Mouse (Mus musculus): ENCODE measurements around the gene Ptprg. TPM values are rescaled to one million over a fixed set of nuclear protein-coding genes. Genes with fewer than 3 reads are reported as not detected.

Ptprg gene
- polyA plus RNA-seq, 1 experiment from 2014 or later = 45.4 TPM

- H3K27ac ChIP-seq = no peak overlapping the region
- H3K36me3 ChIP-seq = no peaks in the 10 kb centered on the region
- 92% methylated on average over 16 of the region's 16 CpGs for WGBS
- ATAC-seq = no peak
- H3K9me3 ChIP-seq = no peaks in the 10 kb centered on the region
- no peaks in the 10 kb centered on the region for H3K4me1 ChIP-seq (replicated peaks)
- no peaks in the 10 kb centered on the region for H3K27me3 ChIP-seq
- H3K9ac ChIP-seq (replicated peaks) = no peak overlapping the region
- no peak overlapping the region for H3K4me2 ChIP-seq (replicated peaks)
- no peak overlapping the region for H3K4me3 ChIP-seq (replicated peaks)
These were observed 472.7 kb downstream of the Ptprg start for GRCm38 (mm10) chr14:12025812-12026728.

DNA sequence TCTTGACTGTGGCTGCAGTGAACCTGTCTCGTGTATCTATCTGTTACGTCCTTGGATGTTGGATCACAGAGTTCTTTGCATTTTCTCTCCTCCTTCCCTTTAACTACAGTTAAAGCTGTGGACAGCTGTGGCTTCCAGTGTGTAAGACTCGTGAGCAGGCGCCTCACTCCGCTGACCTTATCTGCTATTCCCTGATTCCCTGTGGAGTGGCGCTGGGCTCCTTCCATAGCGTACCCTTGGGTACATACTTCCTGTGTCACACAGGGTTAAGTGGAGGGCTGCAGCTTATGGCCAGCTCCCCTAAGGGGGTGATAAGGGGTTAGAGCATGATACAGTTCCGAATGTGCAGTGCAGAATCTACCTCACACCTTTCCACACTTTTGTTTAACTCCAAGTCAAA is 473.9 kb downstream of the Ptprg start:
- no peak for ATAC-seq
- 87% methylated on average over 8 of the region's 8 CpGs for WGBS
- H3K4me2 ChIP-seq (replicated peaks) = no peak overlapping the region
- H3K27ac ChIP-seq = no peak overlapping the region
- H3K9me3 ChIP-seq = no peaks in the 10 kb centered on the region
- no peaks in the 10 kb centered on the region for H3K36me3 ChIP-seq
- no peak overlapping the region for H3K9ac ChIP-seq (replicated peaks)
- no peak overlapping the region for H3K4me3 ChIP-seq (replicated peaks)
- H3K27me3 ChIP-seq = no peaks in the 10 kb centered on the region
- H3K4me1 ChIP-seq (replicated peaks) = no peaks in the 10 kb centered on the region

DNA sequence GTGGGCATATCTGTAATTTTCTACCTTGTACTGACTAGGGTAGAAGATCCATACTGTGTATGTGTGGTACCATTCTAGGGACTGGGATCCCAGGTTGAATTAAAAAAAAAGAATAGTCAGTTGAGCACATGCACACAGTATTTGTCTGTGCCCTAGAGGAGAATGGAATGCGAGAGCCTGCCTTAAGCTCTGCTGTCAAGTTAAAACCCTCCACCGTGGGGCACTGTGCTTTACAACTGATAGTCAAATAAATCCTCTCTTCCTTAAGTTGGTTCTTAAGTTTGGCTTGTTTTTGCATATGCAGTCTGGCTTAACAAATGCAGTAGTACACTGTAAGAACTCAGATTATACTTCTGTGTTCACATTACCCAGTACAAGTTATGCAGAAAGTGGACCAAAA is 476.6 kb downstream of the Ptprg start:
- 75% methylated on average over 2 of the region's 2 CpGs for WGBS

GRCm38 (mm10) chr14:12036530-12037283 is 483.4 kb downstream of the Ptprg start:
- WGBS = 93% methylated on average over 11 of the region's 11 CpGs
- no peak for ATAC-seq
- no peak overlapping the region for H3K4me2 ChIP-seq (replicated peaks)
- H3K4me3 ChIP-seq (replicated peaks) = no peak overlapping the region
- no peaks in the 10 kb centered on the region for H3K9me3 ChIP-seq
- H3K27ac ChIP-seq = no peak overlapping the region
- no peaks in the 10 kb centered on the region for H3K36me3 ChIP-seq
- no peaks in the 10 kb centered on the region for H3K27me3 ChIP-seq
- no peaks in the 10 kb centered on the region for H3K4me1 ChIP-seq (replicated peaks)
- H3K9ac ChIP-seq (replicated peaks) = no peak overlapping the region

More for the DNA sequence above, 476.6 kb downstream of the Ptprg start:
- Histone ChIP-seq H3K9me3 (no peaks in the 10 kb centered on the region), H3K27me3 (no peaks in the 10 kb centered on the region), H3K27ac (no peak overlapping the region), H3K4me3 (replicated peaks) (no peak overlapping the region), H3K36me3 (no peaks in the 10 kb centered on the region), H3K9ac (replicated peaks) (no peak overlapping the region), H3K4me1 (replicated peaks) (no peaks in the 10 kb centered on the region), H3K4me2 (replicated peaks) (no peak overlapping the region)
- ATAC-seq = no peak

DNA sequence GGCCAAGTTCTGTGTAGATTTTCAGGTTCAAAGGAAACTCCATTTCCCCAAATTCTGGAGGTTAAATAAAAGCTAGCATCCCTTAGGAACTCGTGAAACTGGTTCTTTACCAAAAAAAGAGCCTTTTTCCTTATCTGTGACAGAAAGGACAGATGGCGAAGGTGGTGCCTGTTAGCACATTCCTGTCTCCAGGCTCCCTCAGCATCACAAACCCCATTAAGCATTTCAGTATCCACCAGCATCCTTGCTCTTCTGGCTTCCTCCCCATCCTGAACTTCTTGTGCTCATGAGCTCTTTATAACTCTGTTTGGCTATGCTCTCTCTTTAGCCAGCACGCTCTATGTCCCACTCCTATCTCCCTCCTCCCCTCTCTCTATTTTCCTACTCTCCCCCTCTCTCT is 486.4 kb downstream of the Ptprg start:
- Histone ChIP-seq H3K9ac (replicated peaks) (no peak overlapping the region), H3K27me3 (no peaks in the 10 kb centered on the region), H3K27ac (no peak overlapping the region), H3K9me3 (no peaks in the 10 kb centered on the region), H3K4me1 (replicated peaks) (no peaks in the 10 kb centered on the region), H3K4me3 (replicated peaks) (no peak overlapping the region), H3K36me3 (no peaks in the 10 kb centered on the region), H3K4me2 (replicated peaks) (no peak overlapping the region)
- no peak for ATAC-seq
- whole genome bisulfite sequencing = 90% methylated on average over 3 of the region's 3 CpGs

DNA sequence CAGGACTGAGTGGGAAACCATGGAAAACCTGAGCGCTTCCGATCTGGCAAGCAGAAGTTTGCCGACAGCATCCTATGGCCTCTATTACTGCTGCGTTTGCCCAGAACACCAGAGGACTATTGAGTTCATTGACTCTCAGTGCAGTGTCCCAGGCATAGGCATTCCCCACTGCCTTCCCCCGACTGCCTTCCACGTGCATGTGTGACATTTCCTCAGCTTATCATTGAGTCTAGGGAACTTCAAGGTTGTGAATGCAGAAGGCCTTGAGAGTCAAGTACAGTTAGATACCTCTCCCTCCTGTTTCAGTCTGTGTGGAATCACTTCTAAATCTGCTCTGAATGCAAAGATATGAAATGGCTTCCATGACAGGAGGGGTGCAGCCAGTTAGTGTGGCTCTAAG is 488.2 kb downstream of the Ptprg start:
- ATAC-seq = no peak
- no peak overlapping the region for H3K27ac ChIP-seq
- H3K4me3 ChIP-seq (replicated peaks) = no peak overlapping the region
- no peaks in the 10 kb centered on the region for H3K36me3 ChIP-seq
- WGBS = 94% methylated on average over 6 of the region's 6 CpGs
- H3K4me2 ChIP-seq (replicated peaks) = no peak overlapping the region
- H3K9ac ChIP-seq (replicated peaks) = no peak overlapping the region
- H3K9me3 ChIP-seq = no peaks in the 10 kb centered on the region
- H3K4me1 ChIP-seq (replicated peaks) = no peaks in the 10 kb centered on the region
- no peaks in the 10 kb centered on the region for H3K27me3 ChIP-seq

DNA sequence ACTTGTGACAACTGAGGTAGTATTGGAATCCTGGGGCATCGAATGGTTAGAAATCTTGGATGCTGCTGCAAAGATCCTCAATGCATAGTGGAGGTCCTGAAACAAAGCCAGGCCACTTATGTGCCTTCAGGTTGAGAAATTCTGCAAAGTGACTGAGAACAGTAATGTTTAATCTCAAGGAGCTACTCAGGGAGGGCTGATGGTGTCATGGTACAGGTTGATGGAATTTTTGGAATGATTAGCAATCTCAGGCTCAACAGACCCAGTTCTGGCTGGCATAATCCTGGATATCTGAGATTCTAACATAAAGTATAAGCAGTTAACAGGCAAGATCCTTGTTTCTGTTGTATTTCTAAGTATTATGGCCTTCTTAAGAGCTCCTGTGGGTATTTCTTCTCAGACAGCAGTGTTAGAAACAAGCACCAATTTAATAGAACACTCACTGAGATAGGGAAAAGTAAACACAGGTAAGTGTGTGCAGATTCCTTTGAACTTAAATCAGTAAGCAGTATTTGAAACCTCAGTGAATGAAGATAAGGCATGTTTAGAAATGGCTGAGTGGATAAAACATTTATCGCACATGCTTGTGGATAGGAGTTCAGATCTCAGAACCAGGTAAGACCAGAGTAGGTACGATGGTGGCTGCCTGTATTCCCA is 493.0 kb downstream of the Ptprg start:
- H3K9me3 ChIP-seq = no peaks in the 10 kb centered on the region
- no peak overlapping the region for H3K9ac ChIP-seq (replicated peaks)
- 94% methylated on average over 3 of the region's 3 CpGs for WGBS
- H3K4me3 ChIP-seq (replicated peaks) = no peak overlapping the region
- no peaks in the 10 kb centered on the region for H3K27me3 ChIP-seq
- H3K36me3 ChIP-seq = no peaks in the 10 kb centered on the region
- no peak overlapping the region for H3K4me2 ChIP-seq (replicated peaks)
- no peak overlapping the region for H3K27ac ChIP-seq
- no peak for ATAC-seq
- no peaks in the 10 kb centered on the region for H3K4me1 ChIP-seq (replicated peaks)

DNA sequence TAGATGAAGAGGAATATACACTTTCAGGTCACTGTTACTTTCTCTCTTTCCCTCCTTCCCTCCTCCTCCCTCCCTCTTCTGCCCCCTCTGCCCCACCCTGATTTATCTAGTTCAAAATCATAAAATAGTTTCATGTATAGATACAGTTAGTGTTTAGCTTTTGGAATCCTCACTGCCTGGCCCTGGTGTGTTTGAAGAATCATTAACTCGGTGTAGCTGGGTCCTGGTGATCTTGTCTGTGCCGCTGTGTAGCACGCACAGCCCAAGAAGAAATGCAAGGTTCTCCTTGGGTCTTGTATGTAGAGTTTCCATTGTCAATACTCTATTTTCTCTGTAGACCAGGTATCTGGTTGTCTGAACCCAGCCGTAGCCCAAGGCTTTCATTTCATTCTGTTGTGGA is 494.3 kb downstream of the Ptprg start:
- no peak overlapping the region for H3K27ac ChIP-seq
- no peak for ATAC-seq
- no peaks in the 10 kb centered on the region for H3K4me1 ChIP-seq (replicated peaks)
- no peaks in the 10 kb centered on the region for H3K9me3 ChIP-seq
- H3K4me3 ChIP-seq (replicated peaks) = no peak overlapping the region
- H3K27me3 ChIP-seq = no peaks in the 10 kb centered on the region
- no peaks in the 10 kb centered on the region for H3K36me3 ChIP-seq
- 98% methylated on average over 4 of the region's 4 CpGs for WGBS
- no peak overlapping the region for H3K4me2 ChIP-seq (replicated peaks)
- no peak overlapping the region for H3K9ac ChIP-seq (replicated peaks)

GRCm38 (mm10) chr14:12056912-12057524 is 503.7 kb downstream of the Ptprg start:
- ATAC-seq = no peak

GRCm38 (mm10) chr14:12057856-12058255 is 504.5 kb downstream of the Ptprg start:
- Histone ChIP-seq H3K4me2 (replicated peaks) (no peak overlapping the region), H3K9ac (replicated peaks) (no peak overlapping the region), H3K27me3 (no peaks in the 10 kb centered on the region), H3K36me3 (no peaks in the 10 kb centered on the region; the same call in 1 of the 2 replicates), H3K4me1 (replicated peaks) (no peaks in the 10 kb centered on the region), H3K9me3 (no peaks in the 10 kb centered on the region), H3K4me3 (replicated peaks) (no peak overlapping the region), H3K27ac (no peak overlapping the region)
- no peak for ATAC-seq
- 80% methylated on average over 2 of the region's 2 CpGs for WGBS

More at GRCm38 (mm10) chr14:12056912-12057524, 503.7 kb downstream of the Ptprg start:
- H3K9me3 ChIP-seq = no peaks in the 10 kb centered on the region
- WGBS = 80% methylated on average over 5 of the region's 5 CpGs
- no peak overlapping the region for H3K4me2 ChIP-seq (replicated peaks)
- H3K36me3 ChIP-seq = no peaks in the 10 kb centered on the region
- H3K4me1 ChIP-seq (replicated peaks) = no peaks in the 10 kb centered on the region
- H3K27ac ChIP-seq = no peak overlapping the region
- no peak overlapping the region for H3K4me3 ChIP-seq (replicated peaks)
- H3K9ac ChIP-seq (replicated peaks) = no peak overlapping the region
- H3K27me3 ChIP-seq = no peaks in the 10 kb centered on the region

GRCm38 (mm10) chr14:12059149-12059548 is 505.8 kb downstream of the Ptprg start:
- no peaks in the 10 kb centered on the region; the same call in 1 of the 2 replicates for H3K36me3 ChIP-seq
- WGBS = 92% methylated on average over 7 of the region's 7 CpGs
- H3K9ac ChIP-seq (replicated peaks) = no peak overlapping the region
- no peaks in the 10 kb centered on the region for H3K9me3 ChIP-seq
- no peak overlapping the region for H3K27ac ChIP-seq
- ATAC-seq = no peak
- no peak overlapping the region for H3K4me3 ChIP-seq (replicated peaks)
- no peak overlapping the region for H3K4me2 ChIP-seq (replicated peaks)
- no peaks in the 10 kb centered on the region for H3K4me1 ChIP-seq (replicated peaks)
- no peaks in the 10 kb centered on the region for H3K27me3 ChIP-seq
